Mouse (Mus musculus) cortical plate, adult 2 months (tissue): ENCODE data around the gene Cnga4. TPM values are rescaled to one million over a fixed set of nuclear protein-coding genes. Genes with fewer than 3 reads are reported as not detected.
A peak's percentile ranks its signal among the peaks of the same experiment; 100 is the strongest.
"Not testable (repeated sequence)": the region's sequence is repeated elsewhere in the genome, so short reads cannot be mapped to it uniquely, and the experiment has no call there.

Experiments used
- H3K27ac ChIP-seq: fragments of 200-500 bp; 2 replicates; pipeline ENCODE4 v1.5.1; 2012; ENCODE audit warnings: low read length, control low read depth, inconsistent platforms; ENCODE audit not compliant: insufficient read depth
- H3K4me1 ChIP-seq: fragments of 200-500 bp; 2 replicates; pipeline ENCODE4 v1.6.1; 2011; ENCODE audit warnings: low read length; ENCODE audit not compliant: control insufficient read depth, insufficient read depth
- H3K4me3 ChIP-seq: fragments of 200-500 bp; 2 replicates; pipeline ENCODE4 v1.5.1; 2011; ENCODE audit warnings: mild to moderate bottlenecking, low read length, control low read depth; ENCODE audit not compliant: insufficient read depth
- CTCF ChIP-seq: fragments of 200-500 bp; IDR thresholded peaks from 2 replicates; pipeline ENCODE4 v1.5.1; 2011; ENCODE audit warnings: mild to moderate bottlenecking, control low read depth, low read length; ENCODE audit not compliant: insufficient read depth; ENCODE audit errors: extremely low read depth
- POLR2A ChIP-seq: fragments of 200-500 bp; IDR thresholded peaks from 2 replicates; pipeline ENCODE4 v1.6.1; 2011; ENCODE audit warnings: mild to moderate bottlenecking, low read length, control low read depth; ENCODE audit not compliant: insufficient read depth; ENCODE audit errors: extremely low read depth
- polyA plus RNA-seq: library from polyadenylated mRNA; depleted of rRNA; stranded (reverse); fragments of >200 nt; gene quantifications from 2 replicates; pipeline ENCODE4 v1.2.3, GENCODE M21; 2012; rRNA removed

The Cnga4 gene
- polyA plus RNA-seq, 1 experiment, result 1.8 TPM

GRCm38 (mm10) chr7:105434798-105435197 lies 30.4 kb downstream of the Cnga4 start:
- Histone ChIP-seq H3K27ac (no peak overlapping the region), H3K4me3 (no peak overlapping the region), H3K4me1 (peaks cover 8% of the 10 kb centered on the region)
- TF ChIP-seq POLR2A (no peak), CTCF (no peak)

GRCm38 (mm10) chr7:105437979-105438772 lies 33.8 kb downstream of the Cnga4 start:
- peak overlapping the region; percentile 44 for H3K27ac ChIP-seq

GRCm38 (mm10) chr7:105441426-105441825 lies 37.1 kb downstream of the Cnga4 start:
- H3K27ac ChIP-seq, result no peak overlapping the region
- H3K4me1 ChIP-seq, result peaks cover 2% of the 10 kb centered on the region
- no peak overlapping the region for H3K4me3 ChIP-seq
- no peak for TF ChIP-seq POLR2A
- TF ChIP-seq CTCF, result no peak

More at GRCm38 (mm10) chr7:105437979-105438772, 33.8 kb downstream of the Cnga4 start:
- Histone ChIP-seq H3K4me1 (peaks cover 2% of the 10 kb centered on the region), H3K4me3 (no peak overlapping the region)
- TF ChIP-seq POLR2A, result no peak
- no peak for TF ChIP-seq CTCF

- TF ChIP-seq POLR2A (no peak), CTCF (no peak)
- no peaks in the 10 kb centered on the region for H3K4me1 ChIP-seq
- H3K4me3 ChIP-seq, result no peak overlapping the region
- H3K27ac ChIP-seq, result no peak overlapping the region
These were observed 40.7 kb downstream of the Cnga4 start for GRCm38 (mm10) chr7:105445076-105445475.

GRCm38 (mm10) chr7:105453345-105453744 lies 49.0 kb downstream of the Cnga4 start:
- not testable (repeated sequence) for H3K4me3 ChIP-seq, H3K27ac ChIP-seq, H3K4me1 ChIP-seq

Other genes starting within 250 kb of the Cnga4 start
- not detected in 2 replicates for gene Olfr684, start 240.9 kb upstream of the Cnga4 start, polyA plus RNA-seq
- not detected in 2 replicates for gene Olfr685, start 218.6 kb upstream of the Cnga4 start, polyA plus RNA-seq
- 0.13 TPM in 1 of 2 replicates, not detected in the other for gene Olfr686, start 197.1 kb upstream of the Cnga4 start, polyA plus RNA-seq
- not detected in 2 replicates for gene Olfr688, start 116.5 kb upstream of the Cnga4 start, polyA plus RNA-seq
- not detected in 2 replicates for gene Olfr689, start 93.4 kb upstream of the Cnga4 start, polyA plus RNA-seq
- gene Olfr690, start 70.5 kb upstream of the Cnga4 start, polyA plus RNA-seq, result 0.77 and 0.78 TPM in 2 replicates
- gene Olfr691, start 62.3 kb upstream of the Cnga4 start, polyA plus RNA-seq, result 0.72 and 0.88 TPM in 2 replicates
- not detected in 2 replicates for gene Olfr692, start 36.3 kb upstream of the Cnga4 start, polyA plus RNA-seq
- gene Gm5901, start 29.5 kb upstream of the Cnga4 start, polyA plus RNA-seq, result not detected in 2 replicates
- 48.8 and 50.2 TPM in 2 replicates for gene Fam160a2, start 4.5 kb upstream of the Cnga4 start, polyA plus RNA-seq
- 99.5 and 100 TPM in 2 replicates for gene Cckbr, start 21.2 kb downstream of the Cnga4 start, polyA plus RNA-seq
- gene Cavin3, start 77.7 kb downstream of the Cnga4 start, polyA plus RNA-seq, result 30.9 and 32.1 TPM in 2 replicates
- gene Smpd1, start 149.8 kb downstream of the Cnga4 start, polyA plus RNA-seq, result 93.2 and 93.3 TPM in 2 replicates
- gene Apbb1, start 177.1 kb downstream of the Cnga4 start, polyA plus RNA-seq, result 564 and 565 TPM in 2 replicates
- 0.93 and 0.94 TPM in 2 replicates for gene Hpx, start 195.6 kb downstream of the Cnga4 start, polyA plus RNA-seq
- 152 and 176 TPM in 2 replicates for gene Trim3, start 229.0 kb downstream of the Cnga4 start, polyA plus RNA-seq
- 123 and 138 TPM in 2 replicates for gene Timm10b, start 235.5 kb downstream of the Cnga4 start, polyA plus RNA-seq
- gene Arfip2, start 235.8 kb downstream of the Cnga4 start, polyA plus RNA-seq, result 122 and 127 TPM in 2 replicates
- 56.6 and 57.3 TPM in 2 replicates for gene Gm45799, start 236.0 kb downstream of the Cnga4 start, polyA plus RNA-seq
- 7.9 and 8.0 TPM in 2 replicates for gene Dnhd1, start 246.3 kb downstream of the Cnga4 start, polyA plus RNA-seq